Mouse (Mus musculus): ENCODE results near the gene Clmn. TPM values are rescaled to one million over a fixed set of nuclear protein-coding genes. Genes with fewer than 3 reads are reported as not detected.

The Clmn gene
- total RNA-seq (2015; ENCODE audit: low replicate concordance) (not detected in 2 replicates), total RNA-seq (2017; ENCODE audit: low replicate concordance) (0.14 TPM in 1 of 2 replicates, not detected in the other)

- no peak for ATAC-seq (replicated peaks; ENCODE audit: low FRiP score, poor library complexity, severe bottlenecking)
These were observed at the start of gene Clmn for GRCm38 (mm10) chr12:104864439-104865165. Clmn (minus strand) TSS chr12:104865076.

DNA sequence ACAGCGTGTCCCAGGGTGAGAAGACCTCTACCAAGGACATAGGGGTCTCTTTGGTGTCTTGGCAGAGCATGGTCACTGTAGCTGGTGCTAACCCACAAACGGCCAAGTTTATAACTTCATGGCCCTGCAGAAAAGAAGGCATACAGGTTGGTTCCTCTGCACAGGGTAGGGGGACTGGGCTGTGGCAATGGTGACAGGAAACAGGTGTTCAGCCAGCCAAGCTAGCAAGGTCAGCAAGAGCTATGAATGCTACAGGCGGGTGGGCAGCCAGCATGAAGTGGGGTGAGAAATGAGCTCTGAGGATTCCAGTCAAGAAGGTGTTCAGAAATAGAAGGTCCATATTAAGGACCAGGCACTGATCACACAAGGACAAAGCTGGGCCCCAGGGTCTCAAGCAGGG, 48.1 kb upstream of the Clmn start:
- no peak for ATAC-seq (replicated peaks; ENCODE audit: low FRiP score, poor library complexity, severe bottlenecking)

DNA sequence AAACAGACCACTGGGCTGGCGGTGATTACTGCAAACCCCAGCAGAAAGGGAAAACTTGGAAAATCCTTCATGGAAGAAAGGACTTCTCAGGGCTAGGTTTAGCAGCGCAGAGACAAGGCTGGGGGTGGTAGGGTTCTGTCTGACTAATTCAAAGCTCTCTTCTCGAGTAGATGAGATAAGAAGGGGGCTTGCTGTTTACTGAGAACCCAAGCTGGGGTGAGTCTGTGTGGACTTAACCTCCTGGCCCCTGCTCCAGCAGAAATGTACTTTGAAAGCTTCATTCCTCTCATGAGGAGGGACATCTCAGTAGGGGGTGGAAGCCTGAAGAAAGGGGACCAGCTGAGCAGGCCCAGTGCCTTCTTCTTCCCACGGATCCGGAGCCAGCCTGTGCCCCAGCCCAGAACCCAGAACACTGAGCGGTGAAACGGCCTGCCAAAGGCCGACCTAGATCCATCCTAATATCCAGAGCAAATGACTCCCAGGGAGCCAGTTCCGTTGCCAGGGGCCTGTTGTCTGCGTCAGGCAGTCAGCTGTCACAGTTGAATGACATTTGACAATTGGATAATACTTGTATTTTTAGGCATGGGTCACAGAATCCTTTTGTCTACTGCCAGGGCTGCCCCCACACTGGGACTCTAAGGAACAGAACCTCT, 47.5 kb upstream of the Clmn start:
- ATAC-seq (replicated peaks; ENCODE audit: low FRiP score, poor library complexity, severe bottlenecking): no peak

DNA sequence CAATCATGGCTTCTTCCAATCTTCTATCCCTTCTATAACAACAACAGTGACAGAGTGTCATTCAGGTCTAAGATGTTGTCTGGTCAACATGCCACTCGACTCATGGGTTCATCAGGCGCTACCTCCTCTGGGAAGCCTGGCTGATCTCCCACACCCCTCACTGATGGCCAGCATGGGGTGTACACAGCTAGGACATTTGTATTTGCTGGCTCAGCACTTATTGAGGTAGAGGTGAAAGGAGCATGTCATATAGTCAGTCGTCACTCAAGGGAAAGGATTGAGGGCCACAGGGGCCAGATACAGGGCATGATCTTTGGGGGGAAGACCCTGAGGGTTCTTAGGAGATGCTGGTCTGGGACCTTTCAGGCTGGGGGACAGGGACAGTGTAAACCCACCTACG, 44.9 kb upstream of the Clmn start:
- ATAC-seq (replicated peaks; ENCODE audit: low FRiP score, poor library complexity, severe bottlenecking): no peak

DNA sequence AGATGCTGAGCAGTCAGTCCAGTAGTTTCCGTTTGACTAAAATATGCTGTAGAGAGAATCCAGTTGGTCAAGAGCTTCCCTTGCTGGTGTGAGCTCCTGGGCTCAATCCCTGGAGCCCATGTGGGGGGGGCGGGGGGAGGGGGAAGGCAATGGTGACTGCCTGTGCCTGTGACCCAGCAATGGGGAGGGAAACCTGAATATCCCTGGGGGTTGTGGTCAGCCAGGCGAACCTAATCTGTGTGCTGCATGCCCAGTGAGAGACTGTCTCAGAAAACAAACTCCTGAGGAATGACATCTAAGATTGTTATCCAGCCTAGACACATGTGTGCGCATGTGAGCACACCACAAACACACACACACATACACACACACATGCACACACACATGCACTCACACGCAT, 44.1 kb upstream of the Clmn start:
- ATAC-seq (replicated peaks; ENCODE audit: low FRiP score, poor library complexity, severe bottlenecking): no peak

DNA sequence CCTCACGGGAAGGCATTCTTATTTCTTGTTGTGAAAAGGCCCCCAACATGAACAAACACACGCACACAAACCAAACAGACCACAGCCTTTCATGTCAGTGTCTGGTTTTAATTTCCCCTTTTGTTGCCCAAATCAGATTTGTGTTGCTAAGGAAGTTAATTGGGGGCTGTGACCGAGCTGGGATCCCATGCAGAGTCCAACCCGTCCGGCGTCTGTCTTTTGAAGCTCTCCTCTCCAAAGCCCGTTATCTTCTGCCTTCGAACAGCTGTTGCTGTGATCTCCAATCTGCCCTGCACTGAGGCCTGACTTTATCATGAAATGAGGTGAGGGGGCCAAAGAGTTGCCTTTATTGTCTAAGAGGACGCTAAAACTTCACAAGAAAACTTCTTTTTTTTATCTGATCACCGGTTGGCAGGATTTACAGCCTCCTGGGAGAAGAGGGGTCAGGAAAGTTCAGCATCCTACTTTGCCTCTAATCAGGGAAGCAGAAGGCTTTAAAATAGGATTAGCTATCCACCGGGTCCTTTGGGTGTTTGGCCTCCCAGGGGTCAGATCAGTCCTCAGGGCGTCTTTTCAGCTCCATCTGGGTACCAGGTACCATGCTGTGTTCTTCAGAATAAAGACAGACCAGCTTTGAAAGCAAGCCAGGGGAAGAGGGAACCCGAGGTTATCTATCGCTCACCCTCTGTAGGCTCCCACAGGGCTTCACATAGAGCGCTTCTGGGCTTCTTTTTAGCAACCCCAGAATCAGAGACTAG, 43.3 kb upstream of the Clmn start:
- ATAC-seq (replicated peaks; ENCODE audit: low FRiP score, poor library complexity, severe bottlenecking): no peak

- ATAC-seq (replicated peaks; ENCODE audit: low FRiP score, poor library complexity, severe bottlenecking): no peak
These were observed 42.3 kb upstream of the Clmn start for GRCm38 (mm10) chr12:104907133-104907532.

DNA sequence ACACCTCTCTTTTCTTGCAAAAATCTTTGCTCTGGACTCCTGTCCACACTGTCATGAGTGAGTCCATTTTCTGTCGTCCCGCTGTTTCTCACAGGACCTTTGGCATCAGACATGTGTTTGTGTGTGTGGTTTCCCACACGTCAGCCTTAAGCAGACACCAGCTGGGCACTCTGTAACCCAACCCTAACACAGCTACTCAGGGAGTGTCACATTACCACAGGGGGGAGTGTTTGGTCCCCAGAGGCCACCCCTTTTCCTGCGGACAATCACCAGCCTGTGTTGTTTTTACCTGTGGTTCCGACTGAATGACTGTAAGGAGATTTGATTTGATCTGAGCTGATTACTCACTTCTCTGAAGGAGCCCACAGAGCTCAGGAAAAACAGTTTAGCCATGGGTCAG, 39.3 kb upstream of the Clmn start:
- no peak for ATAC-seq (replicated peaks; ENCODE audit: low FRiP score, poor library complexity, severe bottlenecking)

GRCm38 (mm10) chr12:104902392-104903053, 37.6 kb upstream of the Clmn start:
- no peak for ATAC-seq (replicated peaks; ENCODE audit: low FRiP score, poor library complexity, severe bottlenecking)

GRCm38 (mm10) chr12:104901320-104901719, 36.4 kb upstream of the Clmn start:
- no peak for ATAC-seq (replicated peaks; ENCODE audit: low FRiP score, poor library complexity, severe bottlenecking)

DNA sequence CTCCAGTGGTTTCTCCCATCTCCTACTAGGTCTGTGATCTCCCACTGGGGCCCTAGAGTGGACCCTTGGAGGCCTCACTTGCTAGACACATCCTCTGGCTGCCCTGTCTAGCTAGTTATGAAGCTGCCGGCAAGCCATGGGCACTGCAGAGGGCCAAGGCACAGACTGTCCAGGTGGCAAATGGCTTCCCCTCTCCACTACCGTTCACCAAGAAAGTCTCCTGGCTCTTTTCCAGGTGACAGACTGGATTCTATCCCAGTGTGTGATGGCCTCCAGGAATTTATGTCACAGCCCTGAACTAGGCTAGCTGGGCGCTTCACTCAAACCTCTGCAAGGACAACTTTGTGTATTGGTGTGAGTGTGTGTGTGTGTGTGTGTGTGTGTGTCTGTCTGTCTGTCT, 35.0 kb upstream of the Clmn start:
- ATAC-seq (replicated peaks; ENCODE audit: low FRiP score, poor library complexity, severe bottlenecking): no peak

GRCm38 (mm10) chr12:104899161-104899560, 34.3 kb upstream of the Clmn start:
- ATAC-seq (replicated peaks; ENCODE audit: low FRiP score, poor library complexity, severe bottlenecking): no peak

DNA sequence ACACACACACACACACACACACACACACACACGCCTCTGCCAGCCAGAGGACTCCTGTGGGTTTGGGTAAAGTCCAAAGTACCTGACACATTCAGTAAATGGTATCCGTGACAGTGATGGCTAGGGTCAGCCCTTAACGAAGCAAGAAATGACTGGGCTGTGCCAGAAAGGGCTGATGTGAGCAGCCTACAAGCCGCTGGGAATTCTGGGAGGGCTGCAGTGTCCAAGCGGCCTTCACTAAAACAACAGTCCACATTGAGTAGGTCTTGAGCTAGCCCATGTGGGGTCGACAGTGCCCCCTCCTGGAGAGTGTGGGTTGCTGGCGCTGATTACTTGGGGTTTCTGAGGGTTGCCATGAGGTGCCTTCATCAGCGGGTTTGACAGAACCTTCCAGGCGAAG, 33.8 kb upstream of the Clmn start:
- ATAC-seq (replicated peaks; ENCODE audit: low FRiP score, poor library complexity, severe bottlenecking): no peak

DNA sequence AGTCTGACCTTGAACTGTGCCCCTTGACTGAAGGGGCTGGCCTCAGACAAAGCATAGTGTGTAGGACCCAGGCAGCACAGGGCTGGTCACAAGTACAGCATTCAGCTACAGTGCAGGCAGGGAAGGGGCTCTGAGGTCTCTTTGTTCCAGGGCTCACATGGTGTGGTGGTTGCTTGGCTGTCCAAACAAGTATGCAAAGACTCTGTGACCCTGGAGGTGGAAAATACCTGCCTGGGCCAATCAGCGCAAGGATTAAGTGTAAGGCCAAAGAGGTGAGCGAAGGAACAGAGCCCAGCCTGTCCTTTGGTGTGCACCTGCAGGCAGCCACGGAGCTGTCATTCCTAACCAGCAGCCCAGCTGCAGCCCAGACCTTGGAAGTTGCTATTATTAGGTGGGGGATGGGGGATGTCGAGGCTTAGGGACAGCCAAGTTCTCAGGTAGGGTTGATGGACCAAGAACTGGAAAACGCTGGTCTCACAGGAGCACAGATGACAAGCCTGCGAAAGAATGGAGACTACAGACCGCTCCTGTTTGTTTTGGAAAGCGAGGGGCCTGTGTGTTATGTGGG, 32.3 kb upstream of the Clmn start:
- no peak for ATAC-seq (replicated peaks; ENCODE audit: low FRiP score, poor library complexity, severe bottlenecking)

DNA sequence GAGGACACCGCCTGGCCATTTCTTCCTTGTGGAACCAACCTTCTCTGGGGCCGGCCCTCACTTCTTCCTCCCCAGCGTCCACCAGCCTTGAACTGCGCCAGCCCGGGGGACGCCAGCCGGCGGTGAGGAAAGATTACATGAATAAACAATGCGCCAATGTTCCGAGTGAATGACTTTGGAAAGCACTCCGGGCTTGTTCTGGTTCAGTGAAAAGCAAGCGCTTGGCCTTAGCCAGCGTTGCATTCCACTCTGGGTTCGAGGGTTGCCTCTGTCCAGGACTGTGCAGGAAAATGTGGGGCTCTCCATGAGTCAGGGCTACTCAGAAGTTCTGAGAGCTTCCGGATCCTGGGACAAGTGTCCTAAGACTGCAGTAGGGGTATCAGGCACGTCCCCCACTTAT, 31.8 kb upstream of the Clmn start:
- no peak for ATAC-seq (replicated peaks; ENCODE audit: low FRiP score, poor library complexity, severe bottlenecking)

DNA sequence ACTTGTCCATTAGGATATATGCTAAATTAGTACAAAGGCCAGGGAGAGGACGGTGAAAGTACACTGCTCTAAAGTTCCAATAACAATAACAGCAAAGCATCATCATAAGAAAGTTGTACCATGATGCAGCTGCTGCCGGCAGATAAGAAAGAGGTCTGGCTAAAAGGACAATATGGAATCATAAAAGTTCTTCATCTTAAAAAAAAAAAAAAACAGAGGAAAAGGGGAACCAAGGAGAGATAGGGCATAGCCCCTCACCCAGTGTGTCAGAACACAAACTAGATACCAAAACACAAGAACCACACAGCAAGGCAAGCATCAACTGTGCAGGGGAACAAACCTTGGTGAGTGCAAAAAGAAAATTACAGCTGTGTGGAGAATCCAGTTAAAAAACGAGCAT, 27.4 kb upstream of the Clmn start:
- ATAC-seq (replicated peaks; ENCODE audit: low FRiP score, poor library complexity, severe bottlenecking): no peak

- ATAC-seq (replicated peaks; ENCODE audit: low FRiP score, poor library complexity, severe bottlenecking): no peak
These were observed 25.2 kb upstream of the Clmn start for GRCm38 (mm10) chr12:104890066-104890465.

DNA sequence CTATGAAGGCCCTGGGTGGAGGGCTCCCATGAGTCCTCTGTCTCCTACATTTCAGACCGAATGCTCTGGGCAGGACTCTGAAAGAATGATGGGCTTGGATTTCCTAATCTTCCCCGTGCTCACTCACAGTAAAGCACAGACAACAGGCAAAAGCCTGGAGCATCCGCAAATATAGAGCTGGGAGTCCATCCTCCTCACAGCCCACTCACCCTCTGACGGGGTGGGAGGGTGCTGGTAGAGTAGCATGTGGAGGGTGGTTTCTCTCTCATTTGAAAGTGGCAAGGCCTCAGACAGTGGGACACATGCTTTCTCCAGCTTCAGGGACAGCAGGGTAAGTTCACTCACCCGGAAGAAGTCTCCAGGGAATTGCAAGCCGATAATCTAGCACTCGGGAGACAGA, 21.2 kb upstream of the Clmn start:
- ATAC-seq (replicated peaks; ENCODE audit: low FRiP score, poor library complexity, severe bottlenecking): no peak

DNA sequence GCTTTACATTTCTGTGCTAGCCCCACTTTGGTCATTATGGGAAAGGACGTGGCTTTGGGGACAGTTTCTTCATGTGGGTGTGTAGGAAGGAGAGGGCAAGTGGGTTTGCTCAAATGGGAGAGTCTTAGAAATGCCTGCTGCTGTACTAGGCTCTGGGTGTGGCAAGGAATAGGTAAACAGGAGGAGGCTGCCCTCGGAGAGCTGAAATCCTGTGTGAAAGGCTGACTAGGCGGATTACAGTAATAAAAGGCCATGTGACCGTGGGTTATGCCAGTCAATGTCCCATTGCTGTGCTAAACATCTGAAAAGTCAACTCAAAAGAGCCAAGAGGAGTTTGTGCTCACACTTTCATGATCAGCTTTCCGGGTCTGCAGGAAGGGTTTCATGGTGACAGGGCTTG, 17.7 kb upstream of the Clmn start:
- no peak for ATAC-seq (replicated peaks; ENCODE audit: low FRiP score, poor library complexity, severe bottlenecking)

- ATAC-seq (replicated peaks; ENCODE audit: low FRiP score, poor library complexity, severe bottlenecking): no peak
These were observed 17.2 kb upstream of the Clmn start for GRCm38 (mm10) chr12:104882061-104882460.
